Mouse (Mus musculus) megakaryocyte, embryonic 14.5 days (primary cell): ENCODE results near the gene Fgfr2.

Source experiments
- FLI1 ChIP-seq: IDR thresholded peaks from 2 replicates; pipeline ENCODE4 v1.6.1; 2012; ENCODE audit warnings: low read length, inconsistent platforms, mixed read lengths
- GATA1 ChIP-seq: IDR thresholded peaks from 3 replicates; pipeline ENCODE4 v1.6.1; 2012; ENCODE audit warnings: mixed read lengths, low read length, inconsistent platforms, borderline replicate concordance

- TF ChIP-seq GATA1, result no peak
- TF ChIP-seq FLI1, result no peak
These were observed 2446.1 kb downstream of the Fgfr2 start for GRCm38 (mm10) chr7:130676885-130677540.
